ENCODE assay signal across 17 mouse cellular contexts in the genomic region with DNA sequence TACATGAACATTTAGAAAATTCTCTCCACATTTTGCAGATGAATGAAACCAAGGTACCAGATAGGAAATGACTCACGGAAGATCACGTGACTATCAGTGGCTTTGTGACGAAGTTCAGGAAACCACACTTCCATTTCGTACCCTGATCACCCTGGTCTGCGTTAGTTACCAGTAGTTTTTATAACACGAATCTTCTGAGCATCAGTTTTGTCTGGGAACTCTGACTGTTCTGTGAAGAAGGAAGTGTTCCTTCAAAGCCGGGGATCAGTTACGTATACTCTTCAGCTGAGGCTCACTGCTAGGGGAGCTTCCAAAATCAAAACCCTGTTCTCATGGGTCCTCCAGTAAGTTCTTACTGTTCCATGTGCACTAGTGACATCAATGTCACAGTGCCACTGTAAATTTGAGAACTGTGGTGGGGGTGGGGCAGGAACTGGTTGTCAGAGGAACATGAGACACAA. TPM values are rescaled to one million over a fixed set of nuclear protein-coding genes. Genes with fewer than 3 reads are reported as not detected.
A peak's percentile ranks its signal among the peaks of the same experiment; 100 is the strongest.
DNase-seq lines count a peak whose midpoint lies in the region; ATAC-seq and TF ChIP-seq lines count a peak whose summit lies in the region.
"Had no signal": no experiment of that assay in that cellular context is flagged by ENCODE, and none has a peak within 500 bp of the region (broad histone marks: within the 10 kb centered on the region; RNA-seq: fewer than 3 reads in every experiment).

No protein-coding gene starts in this region.

- H3K4me3 ChIP-seq in forebrain, postnatal 0 days (ENCODE audit: low read depth, low read length), result no peak overlapping the region
- H3K4me3 ChIP-seq: heart, adult 2 months; left cerebral cortex, adult 2 months; liver, embryonic 13.5 days; midbrain, embryonic 12.5 days; neural tube, embryonic 15.5 days had no signal

- no peaks in the 10 kb centered on the region for H3K4me1 ChIP-seq in forebrain, postnatal 0 days (ENCODE audit: insufficient read depth)
- H3K4me1 ChIP-seq: midbrain, embryonic 12.5 days; neural tube, embryonic 15.5 days had no signal

- H3K27me3 ChIP-seq in forebrain, postnatal 0 days (ENCODE audit: insufficient read depth, low read length), result no peaks in the 10 kb centered on the region
- H3K27me3 ChIP-seq: liver, embryonic 13.5 days; midbrain, embryonic 12.5 days; neural tube, embryonic 15.5 days had no signal

- TF ChIP-seq CTCF in forebrain, postnatal 0 days (IDR thresholded peaks at IDR 0.05; ENCODE audit: low read depth), result no peak

- peak; percentile 40 for DNase-seq in 3T3-L1 (ENCODE audit: low read depth, low spot score)
- DNase-seq in CD4-positive, CD25-positive, alpha-beta regulatory T cell, adult 2 months (ENCODE audit: low read depth, low spot score), result peak; percentile 94
- DNase-seq in urinary bladder, postnatal 4 days (ENCODE audit: low spot score in 2 of 2), result no peak
- no peak for DNase-seq in ovary, postnatal 36 days (ENCODE audit: low spot score)
- no peak for DNase-seq in heart, adult 8-10 months (ENCODE audit: low spot score)
- no peak for DNase-seq in forebrain, postnatal 0 days
- DNase-seq: cerebellum, postnatal 25 days; heart, adult 2 months; heart, postnatal 4 days; liver, embryonic 13.5 days had no signal

- WGBS in forebrain, postnatal 0 days, result 92% methylated on average over 8 of the region's 8 CpGs

- peak; percentile 93 for ATAC-seq in common myeloid progenitor, adult 5-6 weeks (replicated peaks; ENCODE audit: low read depth, poor library complexity, severe bottlenecking)
- peak; percentile 70 for ATAC-seq in monocyte, adult 5-6 weeks (replicated peaks; ENCODE audit: insufficient number of reproducible peaks, low FRiP score, low TSS enrichment, poor library complexity, severe bottlenecking)
- no peak for ATAC-seq in forebrain, postnatal 0 days

- no peak overlapping the region for H3K27ac ChIP-seq in forebrain, postnatal 0 days (ENCODE audit: low read depth, low read length)
- H3K27ac ChIP-seq: heart, adult 2 months; left cerebral cortex, adult 2 months; liver, embryonic 13.5 days; midbrain, embryonic 12.5 days; neural tube, embryonic 15.5 days had no signal

- H3K4me2 ChIP-seq in forebrain, postnatal 0 days (ENCODE audit: low read depth), result no peak overlapping the region
- H3K4me2 ChIP-seq: liver, embryonic 13.5 days; midbrain, embryonic 12.5 days; neural tube, embryonic 15.5 days had no signal

- H3K9me3 ChIP-seq in forebrain, postnatal 0 days (ENCODE audit: low read length), result no peaks in the 10 kb centered on the region
- H3K9me3 ChIP-seq: liver, embryonic 13.5 days; midbrain, embryonic 12.5 days; neural tube, embryonic 15.5 days had no signal

- H3K36me3 ChIP-seq in forebrain, postnatal 0 days (ENCODE audit: insufficient read depth), result no peaks in the 10 kb centered on the region
- H3K36me3 ChIP-seq: liver, embryonic 13.5 days; midbrain, embryonic 12.5 days; neural tube, embryonic 15.5 days had no signal

- H3K9ac ChIP-seq in forebrain, postnatal 0 days, result no peak overlapping the region
- H3K9ac ChIP-seq: liver, embryonic 13.5 days; midbrain, embryonic 12.5 days; neural tube, embryonic 15.5 days had no signal

RNA-seq across cellular contexts. Expression of gene Ninj2, which starts 10.2 kb away (rescaled TPM):
- not detected in 2 replicates for total RNA-seq in common myeloid progenitor, adult 5-6 weeks (2017)
- total RNA-seq in monocyte, adult 5-6 weeks (2017), result 1.4 TPM in 1 of 3 replicates, not detected in the others
- not detected for total RNA-seq in heart, adult 8-10 months (2022)
- total RNA-seq in forebrain, postnatal 0 days (2014; rRNA removed), result not detected in 2 replicates
- 0.24 TPM in 1 of 2 replicates, not detected in the other for polyA plus RNA-seq in forebrain, postnatal 0 days (2015; fragmentation: Nextera tagmentation; extraction: Ambion mirVana)
- total RNA-seq: heart, adult 2 months; heart, postnatal 4 days had no signal
- polyA plus RNA-seq: brain, embryonic 14.5 days; heart, adult 2 months; kidney, embryonic 14.5 days; liver, embryonic 13.5 days; midbrain, embryonic 12.5 days had no signal

RNA-seq across cellular contexts. Expression of gene Wnk1, which starts 44.5 kb away (rescaled TPM):
- 237 and 332 TPM in 2 replicates for total RNA-seq in common myeloid progenitor, adult 5-6 weeks (2017)
- 167 to 382 TPM (median 211 TPM) in 3 replicates for total RNA-seq in monocyte, adult 5-6 weeks (2017)
- 100 to 1,000 TPM; 363 to 494 (median 444) TPM for total RNA-seq in heart, adult 8-10 months (2022)
- total RNA-seq in forebrain, postnatal 0 days (2014; rRNA removed), result 95.6 and 130 TPM in 2 replicates
- 19.5 and 34.2 TPM in 2 replicates for polyA plus RNA-seq in forebrain, postnatal 0 days (2015; fragmentation: Nextera tagmentation; extraction: Ambion mirVana)

Comparison
In these comparisons a context has a peak if more than half of its experiments do, and no peak if none do; other contexts are left out.
1. DNase-seq: peak in 3T3-L1 (single experiment) and CD4-positive, CD25-positive, alpha-beta regulatory T cell, adult 2 months (single experiment); none in urinary bladder, postnatal 4 days (0 of 2), ovary, postnatal 36 days (single experiment), heart, adult 8-10 months (single experiment) and forebrain, postnatal 0 days (single experiment).